19 mouse cellular contexts compared by ENCODE assay signal in genomic region chr17:8888639-8889038, GRCm38 (mm10).
A peak's percentile ranks its signal among the peaks of the same experiment; 100 is the strongest.
DNase-seq lines count a peak whose midpoint lies in the region; ATAC-seq and TF ChIP-seq lines count a peak whose summit lies in the region.
"Had no signal": no experiment of that assay in that cellular context is flagged by ENCODE, and none has a peak within 500 bp of the region (broad histone marks: within the 10 kb centered on the region; RNA-seq: fewer than 3 reads in every experiment).

No protein-coding gene starts in this region.

- no peaks in the 10 kb centered on the region for H3K79me2 ChIP-seq in CH12.LX (replicated peaks; ENCODE audit: control insufficient read depth, extremely low read depth, insufficient read depth, poor library complexity, severe bottlenecking)

- ATAC-seq in forebrain, embryonic 15.5 days (replicated peaks), result no peak
- ATAC-seq in forebrain, embryonic 16.5 days, result no peak
- ATAC-seq: CD4-positive, CD25-positive, alpha-beta regulatory T cell, adult 4 months had no signal

- dilution Hi-C loops in CH12.LX (cut with MboI; ENCODE audit: extremely low pct_ligation_motif_present, extremely low pct_unique_long_range_greater_than_20kb, low sequenced_read_pairs), result no loop called here

- no peak for TF ChIP-seq RAD21 in CH12.LX (IDR thresholded peaks at IDR 0.05; ENCODE audit: low read depth, low read length)

- H3K36me3 ChIP-seq in forebrain, embryonic 15.5 days, result no peaks in the 10 kb centered on the region
- H3K36me3 ChIP-seq in forebrain, embryonic 16.5 days (ENCODE audit: control insufficient read depth, insufficient read depth), result no peaks in the 10 kb centered on the region
- H3K36me3 ChIP-seq in CH12.LX (replicated peaks in 1 of 2; ENCODE audit: control insufficient read depth in 1 of 2, insufficient read depth in 1 of 2, low read length in 1 of 2), result no peaks in the 10 kb centered on the region
- H3K36me3 ChIP-seq: embryonic facial prominence, embryonic 13.5 days; embryonic facial prominence, embryonic 15.5 days; forebrain, embryonic 10.5 days; forebrain, embryonic 12.5 days had no signal

- H3K27ac ChIP-seq in forebrain, embryonic 15.5 days (replicated peaks), result 0 out of 2 replicates have a peak overlapping the region, but pooled peaks have one; percentile 11
- no peak overlapping the region; the same call in 1 of the 2 replicates for H3K27ac ChIP-seq in forebrain, embryonic 16.5 days (ENCODE audit: low read length)
- H3K27ac ChIP-seq in CH12.LX (ENCODE audit: insufficient read depth, low read depth), result no peak overlapping the region
- H3K27ac ChIP-seq: embryonic facial prominence, embryonic 13.5 days; embryonic facial prominence, embryonic 15.5 days; forebrain, embryonic 12.5 days had no signal

- whole genome bisulfite sequencing in forebrain, embryonic 15.5 days, result 79% methylated on average over 5 of the region's 5 CpGs
- 77% methylated on average over 5 of the region's 5 CpGs for WGBS in forebrain, embryonic 16.5 days

- H3K27me3 ChIP-seq in forebrain, embryonic 15.5 days, result no peaks in the 10 kb centered on the region
- H3K27me3 ChIP-seq in forebrain, embryonic 16.5 days (replicated peaks; ENCODE audit: control insufficient read depth, insufficient read depth, low read length), result no peaks in the 10 kb centered on the region
- no peaks in the 10 kb centered on the region for H3K27me3 ChIP-seq in CH12.LX (replicated peaks)
- H3K27me3 ChIP-seq: embryonic facial prominence, embryonic 13.5 days; embryonic facial prominence, embryonic 15.5 days; forebrain, embryonic 12.5 days had no signal

- peak; percentile 74 for DNase-seq in heart, adult 11 months
- DNase-seq in heart, adult 18-20 months, result no peak
- DNase-seq in CH12.LX (ENCODE audit: extremely low read depth), result peak; percentile 40
- DNase-seq: adrenal gland, adult 2 months; adrenal gland, postnatal 10 days; adrenal gland, postnatal 25 days; B cell, adult 2 months; cerebellum, adult 11 months; cerebellum, adult 8-10 months; cerebellum, postnatal 14 days; embryo, embryonic 11 days had no signal

- no peak overlapping the region for H3K4me3 ChIP-seq in forebrain, embryonic 15.5 days
- no peak overlapping the region for H3K4me3 ChIP-seq in forebrain, embryonic 16.5 days (replicated peaks; ENCODE audit: low read length)
- H3K4me3 ChIP-seq in CH12.LX (replicated peaks in 1 of 3; ENCODE audit: low read depth in 2 of 3, low read length in 2 of 3, poor library complexity in 1 of 3), result no peak overlapping the region
- H3K4me3 ChIP-seq: embryonic facial prominence, embryonic 13.5 days; embryonic facial prominence, embryonic 15.5 days; erythroblast, embryonic 14.5 days; forebrain, embryonic 10.5 days; forebrain, embryonic 12.5 days had no signal

- H3K9me3 ChIP-seq in forebrain, embryonic 15.5 days, result no peaks in the 10 kb centered on the region
- H3K9me3 ChIP-seq in forebrain, embryonic 16.5 days (ENCODE audit: control insufficient read depth, low read length), result no peaks in the 10 kb centered on the region
- H3K9me3 ChIP-seq in CH12.LX (replicated peaks; ENCODE audit: low read length), result no peaks in the 10 kb centered on the region
- H3K9me3 ChIP-seq: embryonic facial prominence, embryonic 13.5 days; embryonic facial prominence, embryonic 15.5 days; forebrain, embryonic 10.5 days; forebrain, embryonic 12.5 days had no signal

- no peak overlapping the region for H3K4me2 ChIP-seq in forebrain, embryonic 15.5 days (replicated peaks)
- no peak overlapping the region for H3K4me2 ChIP-seq in forebrain, embryonic 16.5 days (ENCODE audit: low read length)
- H3K4me2 ChIP-seq in CH12.LX (ENCODE audit: insufficient read depth, low read depth, poor library complexity, severe bottlenecking), result no peak overlapping the region
- H3K4me2 ChIP-seq: embryonic facial prominence, embryonic 13.5 days; embryonic facial prominence, embryonic 15.5 days; forebrain, embryonic 12.5 days had no signal

- H3K4me1 ChIP-seq in forebrain, embryonic 15.5 days, result peaks cover 34% of the 10 kb centered on the region
- H3K4me1 ChIP-seq in forebrain, embryonic 16.5 days (replicated peaks; ENCODE audit: control insufficient read depth, insufficient read depth, low read length), result peaks cover 18% of the 10 kb centered on the region
- peaks cover 4 to 13% of the 10 kb centered on the region in 2 experiments; a peak in 3 of 4 replicates for H3K4me1 ChIP-seq in CH12.LX (ENCODE audit: control insufficient read depth in 1 of 2, insufficient read depth in 2 of 2)

- TF ChIP-seq CTCF in CH12.LX (conservative IDR thresholded peaks at IDR 0.05 in 1 of 2, IDR thresholded peaks at IDR 0.05 in 1 of 2; ENCODE audit: low read depth in 2 of 2, low read length in 2 of 2), result no peak

- in situ Hi-C loops in CH12.LX (cut with MboI; ENCODE audit: low pct_ligation_motif_present, low pct_unique_long_range_greater_than_20kb, low sequenced_read_pairs), result no loop called here

- no peak for TF ChIP-seq POLR2A in CH12.LX (IDR thresholded peaks at IDR 0.05; ENCODE audit: low read depth, low read length)

- H3K9ac ChIP-seq in forebrain, embryonic 15.5 days (replicated peaks), result no peak overlapping the region
- no peak overlapping the region for H3K9ac ChIP-seq in forebrain, embryonic 16.5 days (replicated peaks; ENCODE audit: low read depth, low read length)
- H3K9ac ChIP-seq in CH12.LX (ENCODE audit: insufficient read depth, low read depth), result no peak overlapping the region
- H3K9ac ChIP-seq: embryonic facial prominence, embryonic 13.5 days; embryonic facial prominence, embryonic 15.5 days; forebrain, embryonic 12.5 days had no signal

- no peak; the same call in 1 of the 2 replicates for TF ChIP-seq EP300 in CH12.LX (IDR thresholded peaks at IDR 0.05; ENCODE audit: low read length)

TF ChIP-seq in CH12.LX, 34 proteins besides CTCF, POLR2A, EP300 and RAD21:
- TF ChIP-seq MXI1 (IDR thresholded peaks at IDR 0.05; ENCODE audit: low read depth, low read length) (no peak), MYC (IDR thresholded peaks at IDR 0.05; ENCODE audit: low read depth, low read length) (0 out of 2 replicates have a peak, but pooled peaks have one; percentile 43), BHLHE40 (IDR thresholded peaks at IDR 0.05; ENCODE audit: low read depth, low read length) (peak; percentile 92), MAX (IDR thresholded peaks at IDR 0.05; ENCODE audit: low read length) (peak; percentile 83), PAX5 (IDR thresholded peaks at IDR 0.05; ENCODE audit: low read length) (no peak), POLR2AphosphoS2 (IDR thresholded peaks at IDR 0.05; ENCODE audit: low read depth, low read length) (no peak), ETS1 (conservative IDR thresholded peaks at IDR 0.05; ENCODE audit: low read depth, low read length) (peak; percentile 63; the same call in 1 of the 2 replicates), USF1 (IDR thresholded peaks at IDR 0.05; ENCODE audit: low read depth, low read length) (no peak), IRF4 (IDR thresholded peaks at IDR 0.05; ENCODE audit: low read depth, low read length) (peak; percentile 58; the same call in 1 of the 2 replicates)

Comparison
In these comparisons a context has a peak if more than half of its experiments do, and no peak if none do; other contexts are left out.
1. DNase-seq: peak in heart, adult 11 months (single experiment) and CH12.LX (single experiment); none in heart, adult 18-20 months (0 of 2).